Mouse (Mus musculus): ENCODE results near the gene Nufip1. TPM values are rescaled to one million over a fixed set of nuclear protein-coding genes. Genes with fewer than 3 reads are reported as not detected.

Gene Nufip1
- polyA plus RNA-seq, 1 experiment = 6.9 TPM

DNA sequence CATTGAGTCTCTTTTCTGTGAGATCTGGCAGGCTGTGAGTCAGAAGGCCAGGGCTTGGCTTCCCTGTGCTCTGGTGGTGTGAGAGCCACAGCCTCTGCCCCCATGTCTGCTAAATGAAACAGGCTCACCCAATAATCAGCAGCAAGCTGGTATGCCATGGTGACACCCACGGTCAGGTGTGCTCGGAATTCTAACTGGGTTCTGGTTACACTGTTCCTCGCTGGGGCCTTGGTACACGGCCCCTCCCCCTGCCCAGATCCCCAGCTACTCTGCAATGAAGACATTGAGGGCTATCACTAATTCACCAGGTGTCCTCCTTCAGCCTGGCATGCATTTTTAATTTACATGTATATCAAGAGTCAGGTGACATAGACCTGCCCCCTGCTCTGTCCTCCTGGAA is 75.6 kb downstream of the Nufip1 start:
- DNase-seq = no peak

More for the DNA sequence above, 75.6 kb downstream of the Nufip1 start:
- H3K27ac ChIP-seq (ENCODE audit: insufficient read depth, low read length) = no peak overlapping the region
- WGBS = 74% methylated on average over 4 of the region's 4 CpGs
- no peak for TF ChIP-seq POLR2A (IDR thresholded peaks at IDR 0.05; ENCODE audit: borderline replicate concordance, insufficient read depth, low read length)
- no peak for TF ChIP-seq CTCF (IDR thresholded peaks at IDR 0.05; ENCODE audit: borderline replicate concordance, insufficient read depth, low read depth, low read length)
- no peaks in the 10 kb centered on the region for H3K27me3 ChIP-seq (ENCODE audit: control insufficient read depth, insufficient read depth, low read length)
- no peak overlapping the region for H3K4me3 ChIP-seq (replicated peaks; ENCODE audit: insufficient read depth, low read depth, low read length)
- no peaks in the 10 kb centered on the region for H3K4me1 ChIP-seq (ENCODE audit: control insufficient read depth, insufficient read depth, low read length)

Other genes starting within 250 kb of the Nufip1 start
- 3.0 and 3.5 TPM in 2 replicates for gene Kctd4, start 155.9 kb upstream of the Nufip1 start, polyA plus RNA-seq (2012; rRNA removed)
- gene Gtf2f2, start 100.0 kb upstream of the Nufip1 start, polyA plus RNA-seq (2012; rRNA removed) = 12.9 and 13.2 TPM in 2 replicates
- gene Gpalpp1, start 131 bp upstream of the Nufip1 start, polyA plus RNA-seq (2012; rRNA removed) = 13.9 and 14.5 TPM in 2 replicates